Mouse (Mus musculus) embryonic facial prominence, embryonic 15.5 days (tissue): ENCODE measurements around the gene Gpc6. TPM values are rescaled to one million over a fixed set of nuclear protein-coding genes. Genes with fewer than 3 reads are reported as not detected.

Source experiments
- ATAC-seq: fragments of 200-750 bp; cut with Nextera tagmentation; 2 replicates; pipeline ENCODE4 v1.8.0; 2017; ENCODE audit warnings: low read depth, moderate TSS enrichment; ENCODE audit not compliant: insufficient number of reproducible peaks, low FRiP score, low TSS enrichment
- H3K27ac ChIP-seq: fragments of 300-500 bp; sonication (generic); replicated peaks from 2 replicates; pipeline ENCODE4 v1.5.1; 2015; ENCODE audit warnings: mild to moderate bottlenecking, inconsistent platforms
- H3K27me3 ChIP-seq: fragments of 300-500 bp; sonication (generic); 2 replicates; pipeline ENCODE4 v1.6.1; 2015; ENCODE audit warnings: inconsistent platforms
- H3K36me3 ChIP-seq: fragments of 300-500 bp; sonication (generic); 2 replicates; pipeline ENCODE4 v1.6.1; 2015; ENCODE audit warnings: mild to moderate bottlenecking, inconsistent platforms
- H3K4me1 ChIP-seq: fragments of 300-500 bp; sonication (generic); 2 replicates; pipeline ENCODE4 v1.6.1; 2015; ENCODE audit warnings: inconsistent platforms
- H3K4me2 ChIP-seq: fragments of 300-500 bp; sonication (generic); replicated peaks from 2 replicates; pipeline ENCODE4 v1.6.1; 2015; ENCODE audit warnings: mild to moderate bottlenecking, inconsistent platforms
- H3K4me3 ChIP-seq: fragments of 300-500 bp; sonication (generic); replicated peaks from 2 replicates; pipeline ENCODE4 v1.5.1; 2015; ENCODE audit warnings: mild to moderate bottlenecking, inconsistent platforms
- H3K9ac ChIP-seq: fragments of 300-500 bp; sonication (generic); 2 replicates; pipeline ENCODE4 v1.6.1; 2015; ENCODE audit warnings: inconsistent platforms
- H3K9me3 ChIP-seq: fragments of 300-500 bp; sonication (generic); replicated peaks from 2 replicates; pipeline ENCODE4 v1.6.1; 2016; ENCODE audit warnings: inconsistent platforms
- WGBS: fragments of 180-500 bp; shearing (Covaris S2); methylation state at CpG from one replicate; pipeline ENCODE4 v1.1.7; 2015; 5-methylcytosine and 5-hydroxymethylcytosine counted together
- polyA plus RNA-seq: library from polyadenylated mRNA; unstranded; fragments of >200 nt; fragmentation: Nextera tagmentation; extraction: Ambion mirVana; gene quantifications from 2 replicates; pipeline ENCODE4 v1.2.1, GENCODE M21; 2015

The Gpc6 gene
- polyA plus RNA-seq, 1 experiment from 2014 or later, result 42.3 TPM

- no peak overlapping the region for H3K27ac ChIP-seq
- WGBS, result 79% methylated on average over 14 of the region's 14 CpGs
- 0 out of 2 replicates have a peak, but pooled peaks cover 3% of the 10 kb centered on the region for H3K4me1 ChIP-seq
- no peak overlapping the region for H3K4me2 ChIP-seq
- H3K9me3 ChIP-seq, result no peaks in the 10 kb centered on the region
- no peak for ATAC-seq
- H3K27me3 ChIP-seq, result no peaks in the 10 kb centered on the region
- H3K4me3 ChIP-seq, result no peak overlapping the region
- no peak overlapping the region for H3K9ac ChIP-seq
- no peaks in the 10 kb centered on the region for H3K36me3 ChIP-seq
Measured at GRCm38 (mm10) chr14:117155884-117156465, 230.9 kb downstream of the Gpc6 start.

DNA sequence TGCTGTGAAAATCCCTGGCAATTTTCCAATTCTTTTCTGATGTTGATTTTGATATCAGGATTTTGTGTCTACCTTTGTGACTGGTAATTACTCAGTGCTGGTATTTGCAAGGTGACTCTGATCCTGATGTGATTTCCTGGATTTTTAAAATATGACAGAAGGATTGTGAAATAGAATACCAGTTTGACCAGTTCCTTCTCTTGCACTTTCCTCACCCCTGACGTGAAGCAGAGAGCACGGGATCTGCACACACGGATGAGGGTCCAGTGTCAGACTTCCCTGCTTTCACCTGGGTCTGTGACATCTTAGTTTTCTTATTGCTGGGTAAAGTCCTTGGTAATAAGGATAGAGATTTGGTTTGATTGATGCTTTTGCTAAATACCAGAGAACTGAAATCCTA is 232.3 kb downstream of the Gpc6 start:
- 66% methylated on average over 3 of the region's 3 CpGs for WGBS
- Histone ChIP-seq H3K27ac (no peak overlapping the region), H3K4me2 (no peak overlapping the region), H3K36me3 (no peaks in the 10 kb centered on the region), H3K9ac (no peak overlapping the region), H3K27me3 (no peaks in the 10 kb centered on the region), H3K4me3 (no peak overlapping the region), H3K4me1 (0 out of 2 replicates have a peak, but pooled peaks cover 3% of the 10 kb centered on the region), H3K9me3 (no peaks in the 10 kb centered on the region)
- no peak for ATAC-seq

DNA sequence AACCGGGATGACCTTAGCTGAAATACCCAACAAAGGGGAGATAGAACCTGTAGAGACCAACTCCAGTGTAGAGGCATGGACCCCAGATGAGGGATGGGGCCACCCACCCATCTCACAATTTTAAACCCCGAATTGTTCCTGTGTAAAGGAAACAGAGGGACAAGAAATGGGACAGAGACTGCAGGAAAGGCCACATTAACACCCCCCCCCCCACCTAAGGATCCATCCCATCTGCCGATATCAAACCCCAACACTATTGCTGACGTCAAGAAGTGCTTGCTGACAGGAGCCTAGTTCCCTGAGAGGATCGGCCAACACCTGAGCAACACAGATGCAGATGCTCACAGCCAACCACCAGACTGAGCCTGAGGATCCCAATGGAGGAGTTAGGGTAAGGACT is 241.2 kb downstream of the Gpc6 start:
- WGBS, result 89% methylated on average over 5 of the region's 5 CpGs
- Histone ChIP-seq H3K27ac (no peak overlapping the region), H3K4me1 (no peaks in the 10 kb centered on the region), H3K9ac (no peak overlapping the region), H3K4me2 (no peak overlapping the region), H3K9me3 (no peaks in the 10 kb centered on the region), H3K36me3 (no peaks in the 10 kb centered on the region), H3K27me3 (no peaks in the 10 kb centered on the region), H3K4me3 (no peak overlapping the region)
- ATAC-seq, result no peak

- Histone ChIP-seq H3K27ac (no peak overlapping the region), H3K4me2 (no peak overlapping the region), H3K27me3 (no peaks in the 10 kb centered on the region), H3K9me3 (no peaks in the 10 kb centered on the region), H3K9ac (no peak overlapping the region), H3K36me3 (no peaks in the 10 kb centered on the region), H3K4me3 (no peak overlapping the region), H3K4me1 (no peaks in the 10 kb centered on the region)
- ATAC-seq, result no peak
- 89% methylated on average over 2 of the region's 2 CpGs for WGBS
Measured at GRCm38 (mm10) chr14:117193364-117193763, 268.2 kb downstream of the Gpc6 start.

- no peak for ATAC-seq
- no peak overlapping the region for H3K4me3 ChIP-seq
- H3K36me3 ChIP-seq, result no peaks in the 10 kb centered on the region
- H3K9ac ChIP-seq, result no peak overlapping the region
- no peaks in the 10 kb centered on the region for H3K27me3 ChIP-seq
- H3K9me3 ChIP-seq, result no peaks in the 10 kb centered on the region
- no peak overlapping the region for H3K4me2 ChIP-seq
- no peak overlapping the region for H3K27ac ChIP-seq
- H3K4me1 ChIP-seq, result no peaks in the 10 kb centered on the region
- 76% methylated on average over 2 of the region's 2 CpGs for WGBS
Measured at GRCm38 (mm10) chr14:117202012-117202411, 276.9 kb downstream of the Gpc6 start.

GRCm38 (mm10) chr14:117203960-117204359 is 278.8 kb downstream of the Gpc6 start:
- H3K4me1 ChIP-seq, result no peaks in the 10 kb centered on the region
- H3K27ac ChIP-seq, result no peak overlapping the region
- WGBS, result 76% methylated on average over 3 of the region's 3 CpGs
- H3K36me3 ChIP-seq, result no peaks in the 10 kb centered on the region
- no peak overlapping the region for H3K4me2 ChIP-seq
- H3K9ac ChIP-seq, result no peak overlapping the region
- H3K27me3 ChIP-seq, result no peaks in the 10 kb centered on the region
- no peak overlapping the region for H3K4me3 ChIP-seq
- H3K9me3 ChIP-seq, result no peaks in the 10 kb centered on the region
- ATAC-seq, result no peak

- Histone ChIP-seq H3K27ac (no peak overlapping the region), H3K9me3 (no peaks in the 10 kb centered on the region), H3K4me2 (no peak overlapping the region), H3K4me1 (no peaks in the 10 kb centered on the region), H3K27me3 (no peaks in the 10 kb centered on the region), H3K4me3 (no peak overlapping the region), H3K9ac (no peak overlapping the region), H3K36me3 (no peaks in the 10 kb centered on the region)
- no peak for ATAC-seq
Measured at GRCm38 (mm10) chr14:117214373-117214772, 289.3 kb downstream of the Gpc6 start.

DNA sequence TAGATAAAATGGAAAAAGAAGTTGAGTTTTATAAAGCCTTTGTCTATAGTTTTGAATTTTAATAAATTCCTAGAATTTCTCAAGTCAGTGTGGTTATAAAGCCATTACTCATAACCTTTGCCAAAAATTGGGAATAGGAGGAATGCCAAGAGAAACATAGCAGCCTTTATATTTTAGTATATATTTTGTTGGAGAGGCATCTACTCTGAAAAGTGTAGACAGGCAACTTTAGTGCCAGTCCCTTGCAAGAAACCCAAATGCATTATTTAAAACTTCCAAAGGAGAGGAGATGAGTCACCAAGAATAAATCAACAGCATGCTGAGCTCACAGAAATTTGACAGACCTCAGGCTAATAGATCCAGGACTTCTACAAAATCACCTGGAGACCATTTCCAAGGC is 301.8 kb downstream of the Gpc6 start:
- Histone ChIP-seq H3K4me1 (no peaks in the 10 kb centered on the region), H3K36me3 (no peaks in the 10 kb centered on the region), H3K9me3 (no peaks in the 10 kb centered on the region), H3K9ac (no peak overlapping the region), H3K27me3 (no peaks in the 10 kb centered on the region), H3K4me3 (no peak overlapping the region), H3K4me2 (no peak overlapping the region), H3K27ac (no peak overlapping the region)
- ATAC-seq, result no peak

DNA sequence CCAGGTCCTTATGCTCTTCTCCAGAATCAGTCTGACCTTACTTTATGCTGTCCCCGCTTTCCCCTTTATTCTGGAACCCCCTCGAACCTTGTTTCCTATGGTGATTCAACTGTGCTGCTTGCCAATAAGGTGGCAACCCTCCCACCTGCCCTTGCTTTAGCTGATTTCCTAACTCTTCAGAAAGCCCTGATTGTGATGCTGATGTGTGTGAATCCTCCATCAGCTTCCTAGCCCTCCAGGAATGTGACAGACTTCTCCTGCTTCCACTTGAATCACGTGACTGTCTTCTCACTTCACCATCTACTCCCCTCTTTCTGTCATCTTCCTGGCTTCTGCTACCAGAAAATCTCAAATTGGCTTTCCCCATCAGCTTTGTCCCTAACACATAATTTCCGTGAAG is 305.4 kb downstream of the Gpc6 start:
- ATAC-seq, result no peak
- no peak overlapping the region for H3K4me3 ChIP-seq

GRCm38 (mm10) chr14:117238226-117238625 is 313.1 kb downstream of the Gpc6 start:
- ATAC-seq, result no peak
- H3K4me2 ChIP-seq, result no peak overlapping the region
- H3K27ac ChIP-seq, result no peak overlapping the region
- WGBS, result 88% methylated on average over 6 of the region's 6 CpGs
- H3K36me3 ChIP-seq, result no peaks in the 10 kb centered on the region
- H3K4me1 ChIP-seq, result no peaks in the 10 kb centered on the region
- no peaks in the 10 kb centered on the region for H3K27me3 ChIP-seq
- H3K9ac ChIP-seq, result no peak overlapping the region
- no peak overlapping the region for H3K4me3 ChIP-seq
- no peaks in the 10 kb centered on the region for H3K9me3 ChIP-seq

More for the DNA sequence above, 305.4 kb downstream of the Gpc6 start:
- H3K9me3 ChIP-seq, result no peaks in the 10 kb centered on the region
- no peak overlapping the region for H3K9ac ChIP-seq
- H3K36me3 ChIP-seq, result no peaks in the 10 kb centered on the region
- no peaks in the 10 kb centered on the region for H3K27me3 ChIP-seq
- 68% methylated on average over 4 of the region's 4 CpGs for WGBS
- no peaks in the 10 kb centered on the region for H3K4me1 ChIP-seq
- no peak overlapping the region for H3K27ac ChIP-seq
- no peak overlapping the region for H3K4me2 ChIP-seq

- no peaks in the 10 kb centered on the region for H3K9me3 ChIP-seq
- no peak for ATAC-seq
- H3K4me2 ChIP-seq, result no peak overlapping the region
- WGBS, result 42% methylated on average over 8 of the region's 8 CpGs
- no peaks in the 10 kb centered on the region for H3K4me1 ChIP-seq
- no peak overlapping the region for H3K27ac ChIP-seq
- no peaks in the 10 kb centered on the region for H3K27me3 ChIP-seq
- H3K9ac ChIP-seq, result no peak overlapping the region
- H3K4me3 ChIP-seq, result no peak overlapping the region
- no peaks in the 10 kb centered on the region for H3K36me3 ChIP-seq
Measured at GRCm38 (mm10) chr14:117239694-117240427, 314.7 kb downstream of the Gpc6 start.

- Histone ChIP-seq H3K9ac (no peak overlapping the region), H3K27me3 (no peaks in the 10 kb centered on the region), H3K4me3 (no peak overlapping the region), H3K9me3 (no peaks in the 10 kb centered on the region), H3K27ac (no peak overlapping the region), H3K4me1 (no peaks in the 10 kb centered on the region), H3K4me2 (no peak overlapping the region), H3K36me3 (no peaks in the 10 kb centered on the region)
- 91% methylated on average over 3 of the region's 3 CpGs for whole genome bisulfite sequencing
- ATAC-seq, result no peak
Measured at GRCm38 (mm10) chr14:117245631-117246030, 320.5 kb downstream of the Gpc6 start.
